Mouse (Mus musculus): Measurements from ENCODE around the gene Sbsn. TPM values are rescaled to one million over a fixed set of nuclear protein-coding genes. Genes with fewer than 3 reads are reported as not detected.

Sbsn gene
- total and polyA plus RNA-seq, 3 experiments, result 1.6 to 2.3 (median 1.8) TPM

DNA sequence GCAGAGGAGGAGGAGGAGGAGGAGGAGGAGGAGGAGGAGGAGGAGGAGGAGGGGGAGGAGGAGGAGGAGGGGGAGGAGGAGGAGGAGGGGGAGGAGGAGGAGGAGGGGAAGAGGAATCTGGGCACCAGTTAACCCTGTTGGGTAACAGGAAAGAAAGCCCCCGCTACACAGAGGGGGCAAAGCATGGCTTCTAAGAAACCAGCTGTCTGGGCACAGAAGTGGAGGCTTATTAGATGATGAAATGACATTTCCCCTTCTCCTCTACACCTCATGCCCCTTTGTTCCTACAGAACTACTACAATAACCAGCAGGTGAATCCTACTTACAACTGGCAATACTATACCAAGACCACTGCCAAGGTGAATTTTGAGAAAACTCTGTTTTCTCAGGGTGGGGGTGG is 26.6 kb downstream of the Sbsn start:
- no peaks in the 10 kb centered on the region for H3K79me2 ChIP-seq (replicated peaks; ENCODE audit: control insufficient read depth, insufficient read depth, low read length)
- TF ChIP-seq CTCF (IDR thresholded peaks at IDR 0.05) (no peak), POLR2A (IDR thresholded peaks at IDR 0.05; ENCODE audit: insufficient read depth, low read depth, low read length) (no peak), EP300 (IDR thresholded peaks at IDR 0.05; ENCODE audit: insufficient read depth, low read depth, low read length) (no peak)
- H3K4me3 ChIP-seq, result no peak overlapping the region
- intact Hi-C loops (cut with DNase I), result no loop called here
- no peaks in the 10 kb centered on the region for H3K4me1 ChIP-seq (ENCODE audit: control insufficient read depth, insufficient read depth, low read length)
- 50% methylated on average over 1 of the region's 1 CpGs for WGBS
- H3K36me3 ChIP-seq (ENCODE audit: control insufficient read depth, insufficient read depth, low read length), result no peaks in the 10 kb centered on the region
- DNase-seq, result no peak
- H3K27me3 ChIP-seq (ENCODE audit: control insufficient read depth, insufficient read depth, low read length), result no peaks in the 10 kb centered on the region
- no peak overlapping the region for H3K9ac ChIP-seq (ENCODE audit: low read depth, low read length)
- H3K27ac ChIP-seq, result no peak overlapping the region

- no peak overlapping the region for H3K27ac ChIP-seq
- H3K4me1 ChIP-seq (ENCODE audit: control insufficient read depth, insufficient read depth, low read length), result no peaks in the 10 kb centered on the region
- no peaks in the 10 kb centered on the region for H3K27me3 ChIP-seq (ENCODE audit: control insufficient read depth, insufficient read depth, low read length)
- intact Hi-C loops (cut with DNase I), result no loop called here
- H3K36me3 ChIP-seq (ENCODE audit: control insufficient read depth, insufficient read depth, low read length), result no peaks in the 10 kb centered on the region
- H3K9ac ChIP-seq (ENCODE audit: low read depth, low read length), result no peak overlapping the region
- 68% methylated on average over 4 of the region's 4 CpGs for WGBS
- DNase-seq, result no peak
- no peaks in the 10 kb centered on the region for H3K79me2 ChIP-seq (replicated peaks; ENCODE audit: control insufficient read depth, insufficient read depth, low read length)
- TF ChIP-seq EP300 (IDR thresholded peaks at IDR 0.05; ENCODE audit: insufficient read depth, low read depth, low read length) (no peak), CTCF (IDR thresholded peaks at IDR 0.05) (peak; percentile 64)
- H3K4me3 ChIP-seq, result no peak overlapping the region
Observed at GRCm38 (mm10) chr7:30781792-30782191, 30.5 kb downstream of the Sbsn start.

DNA sequence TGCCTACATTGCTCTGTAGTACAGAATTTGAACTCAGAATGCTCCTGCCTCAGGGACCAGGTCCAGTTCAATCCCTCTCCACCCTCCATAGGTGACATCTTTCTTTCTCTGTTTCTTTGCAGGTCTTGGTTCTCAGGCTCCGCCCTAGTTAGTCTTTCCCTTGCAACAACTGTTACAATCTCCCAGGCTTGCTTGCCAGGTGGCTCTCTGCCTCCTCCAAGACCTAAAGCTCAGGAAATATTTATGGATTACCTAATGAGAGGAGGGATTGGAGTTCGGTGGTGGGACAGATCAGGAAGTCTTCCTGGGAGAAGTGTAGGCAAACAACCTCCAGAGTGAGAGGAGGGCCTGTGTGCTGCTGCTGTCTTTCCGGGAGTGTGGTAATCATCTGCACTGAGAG is 31.4 kb downstream of the Sbsn start:
- H3K4me1 ChIP-seq (ENCODE audit: control insufficient read depth, insufficient read depth, low read length), result no peaks in the 10 kb centered on the region
- intact Hi-C loops (cut with DNase I), result no loop called here
- TF ChIP-seq POLR2A (IDR thresholded peaks at IDR 0.05; ENCODE audit: insufficient read depth, low read depth, low read length), result no peak
- TF ChIP-seq EP300 (IDR thresholded peaks at IDR 0.05; ENCODE audit: insufficient read depth, low read depth, low read length), result no peak
- no peak for TF ChIP-seq CTCF (IDR thresholded peaks at IDR 0.05)
- H3K9ac ChIP-seq (ENCODE audit: low read depth, low read length), result no peak overlapping the region
- 66% methylated on average over 3 of the region's 3 CpGs for whole genome bisulfite sequencing
- H3K79me2 ChIP-seq (replicated peaks; ENCODE audit: control insufficient read depth, insufficient read depth, low read length), result no peaks in the 10 kb centered on the region
- H3K27ac ChIP-seq, result no peak overlapping the region
- no peaks in the 10 kb centered on the region for H3K36me3 ChIP-seq (ENCODE audit: control insufficient read depth, insufficient read depth, low read length)
- no peaks in the 10 kb centered on the region for H3K27me3 ChIP-seq (ENCODE audit: control insufficient read depth, insufficient read depth, low read length)
- H3K4me3 ChIP-seq, result no peak overlapping the region
- no peak for DNase-seq

DNA sequence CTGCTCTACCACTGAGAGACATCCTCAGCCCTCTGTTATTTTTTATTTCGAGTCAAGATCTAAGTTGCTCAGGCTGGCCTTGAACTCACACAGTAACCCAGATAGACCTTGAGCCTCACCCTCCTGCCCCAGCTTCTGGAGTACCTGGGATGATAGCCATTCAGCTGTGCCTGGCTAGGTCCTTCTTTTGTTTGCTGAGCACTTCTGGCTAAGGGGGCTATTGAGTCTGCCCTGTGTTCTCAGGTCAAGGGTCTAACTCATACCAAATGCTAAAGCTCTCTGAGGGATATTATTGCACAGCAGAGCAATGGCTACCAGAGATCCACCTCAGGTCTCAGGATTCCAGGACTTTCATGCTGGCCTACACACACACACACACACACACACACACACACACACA is 33.9 kb downstream of the Sbsn start:
- H3K4me3 ChIP-seq, result no peak overlapping the region
- H3K27me3 ChIP-seq (ENCODE audit: control insufficient read depth, insufficient read depth, low read length), result no peaks in the 10 kb centered on the region
- no peak for DNase-seq
- H3K9ac ChIP-seq (ENCODE audit: low read depth, low read length), result no peak overlapping the region
- TF ChIP-seq CTCF (IDR thresholded peaks at IDR 0.05) (no peak), POLR2A (IDR thresholded peaks at IDR 0.05; ENCODE audit: insufficient read depth, low read depth, low read length) (no peak), EP300 (IDR thresholded peaks at IDR 0.05; ENCODE audit: insufficient read depth, low read depth, low read length) (no peak)
- no peak overlapping the region for H3K27ac ChIP-seq
- no peaks in the 10 kb centered on the region for H3K36me3 ChIP-seq (ENCODE audit: control insufficient read depth, insufficient read depth, low read length)
- intact Hi-C loops (cut with DNase I), result no loop called here
- WGBS, result 48% methylated on average over 1 of the region's 1 CpGs
- H3K79me2 ChIP-seq (replicated peaks; ENCODE audit: control insufficient read depth, insufficient read depth, low read length), result no peaks in the 10 kb centered on the region
- no peaks in the 10 kb centered on the region for H3K4me1 ChIP-seq (ENCODE audit: control insufficient read depth, insufficient read depth, low read length)

GRCm38 (mm10) chr7:30785721-30786546 is 34.7 kb downstream of the Sbsn start:
- Histone ChIP-seq H3K27me3 (ENCODE audit: control insufficient read depth, insufficient read depth, low read length) (no peaks in the 10 kb centered on the region), H3K4me1 (ENCODE audit: control insufficient read depth, insufficient read depth, low read length) (no peaks in the 10 kb centered on the region), H3K36me3 (ENCODE audit: control insufficient read depth, insufficient read depth, low read length) (no peaks in the 10 kb centered on the region), H3K4me3 (no peak overlapping the region), H3K79me2 (replicated peaks; ENCODE audit: control insufficient read depth, insufficient read depth, low read length) (no peaks in the 10 kb centered on the region), H3K9ac (ENCODE audit: low read depth, low read length) (no peak overlapping the region), H3K27ac (no peak overlapping the region)
- no peak for DNase-seq
- intact Hi-C loops (cut with DNase I), result no loop called here
- WGBS, result 74% methylated on average over 13 of the region's 13 CpGs
- no peak for TF ChIP-seq EP300 (IDR thresholded peaks at IDR 0.05; ENCODE audit: insufficient read depth, low read depth, low read length)

DNA sequence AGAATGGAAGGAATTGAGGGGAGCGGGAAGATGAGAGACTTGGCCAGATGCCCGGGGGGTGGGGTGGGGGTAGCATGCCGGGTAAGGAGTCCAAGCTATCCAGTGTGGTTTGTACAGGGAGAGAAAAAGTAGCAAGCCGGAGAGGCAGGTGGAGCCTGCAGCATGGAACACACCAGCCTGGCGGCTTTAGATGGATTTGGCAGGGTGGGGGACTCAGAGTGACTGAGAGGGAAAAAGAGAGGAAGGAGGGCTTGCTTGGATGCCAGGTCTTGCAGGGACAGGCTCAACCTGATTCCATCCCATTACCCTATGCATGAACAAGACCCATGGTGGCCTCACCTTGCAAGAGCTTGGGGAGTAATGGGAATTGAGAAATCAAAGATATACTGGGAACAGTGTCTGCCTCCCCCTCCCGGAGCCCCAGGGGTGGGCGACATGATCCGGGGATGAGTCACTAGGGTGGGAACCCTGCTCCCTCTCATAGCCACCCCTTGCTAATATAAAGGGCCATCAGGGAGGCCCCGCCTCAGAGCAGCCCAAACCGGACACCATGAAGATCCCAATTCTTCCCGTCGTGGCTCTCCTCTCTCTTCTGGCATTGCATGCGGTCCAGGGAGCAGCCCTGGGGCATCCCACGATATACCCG is 36.2 kb downstream of the Sbsn start, which contains the start of gene Krtdap:
Krtdap (plus strand) TSS at position 520 of the 646 bp plus-strand sequence.
- H3K9ac ChIP-seq (ENCODE audit: low read depth, low read length), result no peak within 1 kb of the TSS
- 37% methylated on average over 15 of the region's 15 CpGs for WGBS
- no peak for DNase-seq
- intact Hi-C loops (cut with DNase I), result no loop called here
- no peak for TF ChIP-seq CTCF (IDR thresholded peaks at IDR 0.05)
- no peak for TF ChIP-seq EP300 (IDR thresholded peaks at IDR 0.05; ENCODE audit: insufficient read depth, low read depth, low read length)
- no peak for TF ChIP-seq POLR2A (IDR thresholded peaks at IDR 0.05; ENCODE audit: insufficient read depth, low read depth, low read length)
- no peaks in the 10 kb centered on the region for H3K79me2 ChIP-seq (replicated peaks; ENCODE audit: control insufficient read depth, insufficient read depth, low read length)
- no peak within 1 kb of the TSS for H3K27ac ChIP-seq
- H3K4me3 ChIP-seq, result no peak within 1 kb of the TSS
- no peaks in the 10 kb centered on the region for H3K4me1 ChIP-seq (ENCODE audit: control insufficient read depth, insufficient read depth, low read length)
- H3K36me3 ChIP-seq (ENCODE audit: control insufficient read depth, insufficient read depth, low read length), result no peaks in the 10 kb centered on the region
- H3K27me3 ChIP-seq (ENCODE audit: control insufficient read depth, insufficient read depth, low read length), result no peaks in the 10 kb centered on the region
